11 mouse cellular contexts compared by ENCODE assay signal in genomic region chr9:37329456-37329855, GRCm38 (mm10). TPM values are rescaled to one million over a fixed set of nuclear protein-coding genes. Genes with fewer than 3 reads are reported as not detected.
DNase-seq lines count a peak whose midpoint lies in the region; ATAC-seq and TF ChIP-seq lines count a peak whose summit lies in the region.
"Had no signal": no experiment of that assay in that cellular context is flagged by ENCODE, and none has a peak within 500 bp of the region (broad histone marks: within the 10 kb centered on the region; RNA-seq: fewer than 3 reads in every experiment).

No protein-coding gene starts in this region.

- TF ChIP-seq POLR2A in liver, adult 2 months (IDR thresholded peaks at IDR 0.05; ENCODE audit: extremely low read depth, insufficient read depth, low read length): no peak

- DNase-seq in cerebellum, adult 9-10 months: peak; percentile 27
- DNase-seq in cerebellum, postnatal 14 days: no peak
- peak; percentile 25 for DNase-seq in liver, adult 2 months (ENCODE audit: extremely low read depth, low read depth, low spot score)
- peak; percentile 20 for DNase-seq in MEL-GATA-1-ER (ENCODE audit: extremely low read depth, low read depth)
- DNase-seq in lung, postnatal 36 days: peak; percentile 9
- no peak for DNase-seq in right cerebral cortex, adult 18-20 months
- DNase-seq in left cerebral cortex, adult 11 months (ENCODE audit: low spot score): no peak

- H3K36me3 ChIP-seq in liver, adult 2 months (ENCODE audit: control insufficient read depth, insufficient read depth, low read length): no peaks in the 10 kb centered on the region
- H3K36me3 ChIP-seq in liver, embryonic 12.5 days: 0 out of 2 replicates have a peak, but pooled peaks cover 3% of the 10 kb centered on the region
- H3K36me3 ChIP-seq: forebrain, embryonic 12.5 days; midbrain, embryonic 12.5 days had no signal

- no peak overlapping the region for H3K4me3 ChIP-seq in liver, adult 2 months (ENCODE audit: insufficient read depth, low read depth, low read length)
- H3K4me3 ChIP-seq in liver, embryonic 12.5 days: no peak overlapping the region
- H3K4me3 ChIP-seq: forebrain, embryonic 12.5 days; midbrain, embryonic 12.5 days had no signal

- peak; percentile 70 for TF ChIP-seq CTCF in liver, adult 2 months (IDR thresholded peaks at IDR 0.05; ENCODE audit: low read depth, low read length)

- 32% methylated on average over 3 of the region's 3 CpGs for WGBS in liver, adult 2 months
- whole genome bisulfite sequencing in liver, embryonic 12.5 days (ENCODE audit: insufficient replicate concordance): 36% methylated on average over 3 of the region's 3 CpGs

- H3K9me3 ChIP-seq in liver, embryonic 12.5 days (replicated peaks): no peaks in the 10 kb centered on the region
- H3K9me3 ChIP-seq: forebrain, embryonic 12.5 days; midbrain, embryonic 12.5 days had no signal

- no peak overlapping the region for H3K27ac ChIP-seq in liver, adult 2 months (replicated peaks; ENCODE audit: insufficient read depth, low read depth, low read length)
- H3K27ac ChIP-seq in liver, embryonic 12.5 days: no peak overlapping the region
- H3K27ac ChIP-seq: forebrain, embryonic 12.5 days had no signal

- no peak overlapping the region for H3K9ac ChIP-seq in liver, adult 2 months (ENCODE audit: low read depth, low read length)
- H3K9ac ChIP-seq in liver, embryonic 12.5 days: no peak overlapping the region
- H3K9ac ChIP-seq: forebrain, embryonic 12.5 days; midbrain, embryonic 12.5 days had no signal

- H3K79me2 ChIP-seq in liver, adult 2 months (ENCODE audit: control insufficient read depth, insufficient read depth, low read length): no peaks in the 10 kb centered on the region

- H3K4me1 ChIP-seq in liver, adult 2 months (ENCODE audit: control insufficient read depth, insufficient read depth, low read length): peaks cover 5% of the 10 kb centered on the region
- H3K4me1 ChIP-seq in liver, embryonic 12.5 days: no peaks in the 10 kb centered on the region
- H3K4me1 ChIP-seq: forebrain, embryonic 12.5 days; midbrain, embryonic 12.5 days had no signal

- ATAC-seq in liver, embryonic 12.5 days: no peak

- H3K27me3 ChIP-seq in liver, adult 2 months (ENCODE audit: control insufficient read depth, insufficient read depth, low read length): no peaks in the 10 kb centered on the region
- no peaks in the 10 kb centered on the region for H3K27me3 ChIP-seq in liver, embryonic 12.5 days (replicated peaks)
- H3K27me3 ChIP-seq: forebrain, embryonic 12.5 days; midbrain, embryonic 12.5 days had no signal

- no peak overlapping the region for H3K4me2 ChIP-seq in liver, embryonic 12.5 days
- H3K4me2 ChIP-seq: forebrain, embryonic 12.5 days; midbrain, embryonic 12.5 days had no signal

RNA-seq across cellular contexts. Expression of gene Ccdc15, which starts 18.8 kb away (rescaled TPM):
- total RNA-seq in liver, adult 2 months (2014; rRNA removed): 1.9 and 2.1 TPM in 2 replicates
- polyA plus RNA-seq in liver, adult 2 months (2012; rRNA removed): 0.35 and 0.59 TPM in 2 replicates
- polyA plus RNA-seq in liver, embryonic 12.5 days (2016; fragmentation: Nextera tagmentation; extraction: Ambion mirVana): 5.6 and 6.9 TPM in 2 replicates

RNA-seq across cellular contexts. Expression of gene Hepacam, which starts 37.7 kb away (rescaled TPM):
- not detected in 2 replicates for total RNA-seq in liver, adult 2 months (2014; rRNA removed)
- 0.02 TPM in 1 of 2 replicates, not detected in the other for polyA plus RNA-seq in liver, adult 2 months (2012; rRNA removed)
- polyA plus RNA-seq in liver, embryonic 12.5 days (2016; fragmentation: Nextera tagmentation; extraction: Ambion mirVana): 0.05 TPM in 1 of 2 replicates, not detected in the other
- total RNA-seq: hematopoietic stem cell, adult 5-6 weeks had no signal

Comparison
In these comparisons a context has a peak if more than half of its experiments do, and no peak if none do; other contexts are left out.
1. DNase-seq: peak in cerebellum, adult 9-10 months (single experiment), liver, adult 2 months (single experiment), MEL-GATA-1-ER (single experiment) and lung, postnatal 36 days (single experiment); none in cerebellum, postnatal 14 days (0 of 2), right cerebral cortex, adult 18-20 months (single experiment) and left cerebral cortex, adult 11 months (single experiment).